Mouse (Mus musculus) lung, postnatal 0 days (tissue): ENCODE data around the gene Ogdh. TPM values are rescaled to one million over a fixed set of nuclear protein-coding genes. Genes with fewer than 3 reads are reported as not detected.

ENCODE experiments used
- ATAC-seq: fragments of 200-750 bp; cut with Nextera tagmentation; 2 replicates; pipeline ENCODE4 v1.8.0; 2017; ENCODE audit warnings: moderate library complexity
- DNase-seq: peaks from one replicate; pipeline ENCODE4 v3.0.0-alpha.2; 2016; ENCODE audit warnings: low spot score
- H3K27ac ChIP-seq: fragments of 300-500 bp; sonication (generic); 2 replicates; pipeline ENCODE4 v1.5.1; 2014; ENCODE audit warnings: antibody characterized with exemption, mild to moderate bottlenecking, low read length, mixed read lengths
- H3K27me3 ChIP-seq: fragments of 300-500 bp; sonication (generic); replicated peaks from 2 replicates; pipeline ENCODE4 v1.6.1; 2014; ENCODE audit warnings: low read length, mixed read lengths; ENCODE audit not compliant: insufficient read depth
- H3K36me3 ChIP-seq: fragments of 300-500 bp; sonication (generic); 2 replicates; pipeline ENCODE4 v1.6.1; 2014; ENCODE audit warnings: low read length, mixed read lengths; ENCODE audit not compliant: insufficient read depth
- H3K4me1 ChIP-seq: fragments of 300-500 bp; sonication (generic); 2 replicates; pipeline ENCODE4 v1.6.1; 2014; ENCODE audit warnings: antibody characterized with exemption, low read depth, low read length, mixed read lengths; ENCODE audit not compliant: insufficient read depth
- H3K4me2 ChIP-seq: fragments of 300-500 bp; sonication (generic); replicated peaks from 2 replicates; pipeline ENCODE4 v1.6.1; 2014; ENCODE audit warnings: low read depth, mild to moderate bottlenecking, low read length, moderate library complexity, mixed read lengths
- H3K4me3 ChIP-seq: fragments of 300-500 bp; sonication (generic); 2 replicates; pipeline ENCODE4 v1.5.1; 2014; ENCODE audit warnings: low read depth, low read length
- H3K9ac ChIP-seq: fragments of 300-500 bp; sonication (generic); replicated peaks from 2 replicates; pipeline ENCODE4 v1.6.1; 2014; ENCODE audit warnings: low read depth, mild to moderate bottlenecking
- H3K9me3 ChIP-seq: fragments of 300-500 bp; sonication (generic); 2 replicates; pipeline ENCODE4 v1.6.1; 2016; ENCODE audit warnings: low read length, mixed read lengths
- CTCF ChIP-seq: IDR thresholded peaks from 2 replicates; pipeline ENCODE4 v1.5.1; 2016; ENCODE audit warnings: antibody characterized with exemption, mild to moderate bottlenecking
- EP300 ChIP-seq: IDR thresholded peaks from 2 replicates; pipeline ENCODE4 v1.6.1; 2016; ENCODE audit warnings: antibody characterized with exemption, mild to moderate bottlenecking, control low read depth
- WGBS: fragments of 180-500 bp; shearing (Covaris S2); extraction: QIAGEN DNeasy Blood & Tissue Kit; methylation state at CpG from one replicate; pipeline ENCODE4 v1.1.7; 2014; 5-methylcytosine and 5-hydroxymethylcytosine counted together
- microRNA-seq: library from miRNA; unstranded; fragments of <30 nt; microRNA quantifications from one replicate; pipeline ENCODE4, GENCODE M21; 2016
- polyA plus RNA-seq: library from polyadenylated mRNA; unstranded; fragments of >200 nt; fragmentation: Nextera tagmentation; extraction: Ambion mirVana; gene quantifications from 2 replicates; pipeline ENCODE4 v1.2.1, GENCODE M21; 2015

Ogdh gene
- polyA plus RNA-seq, 1 experiment from 2014 or later, result 78.8 TPM

- H3K27ac ChIP-seq, result peak overlapping the region; percentile 81
- H3K9ac ChIP-seq, result no peak overlapping the region
- no peaks in the 10 kb centered on the region for H3K27me3 ChIP-seq
- no peak for ATAC-seq
- peaks cover 30% of the 10 kb centered on the region for H3K4me1 ChIP-seq
- TF ChIP-seq EP300, result no peak
- no peak for TF ChIP-seq CTCF
- peaks cover 26% of the 10 kb centered on the region for H3K36me3 ChIP-seq
- H3K4me2 ChIP-seq, result no peak overlapping the region
- H3K4me3 ChIP-seq, result no peak overlapping the region
- no peak for DNase-seq
- WGBS, result 96% methylated on average over 5 of the region's 5 CpGs
- no peaks in the 10 kb centered on the region for H3K9me3 ChIP-seq
These were observed 112.5 kb downstream of the Ogdh start for GRCm38 (mm10) chr11:6403830-6404405.

GRCm38 (mm10) chr11:6404699-6405566 lies 113.5 kb downstream of the Ogdh start:
- H3K9ac ChIP-seq, result no peak overlapping the region
- ATAC-seq (peak; percentile 81), DNase-seq (peak; percentile 85)
- H3K36me3 ChIP-seq, result peaks cover 26% of the 10 kb centered on the region
- no peaks in the 10 kb centered on the region for H3K27me3 ChIP-seq
- no peaks in the 10 kb centered on the region for H3K9me3 ChIP-seq
- 48% methylated on average over 9 of the region's 9 CpGs for WGBS
- TF ChIP-seq CTCF, result no peak
- TF ChIP-seq EP300, result no peak
- H3K4me3 ChIP-seq, result no peak overlapping the region
- peak overlapping the region; percentile 81 for H3K27ac ChIP-seq
- H3K4me1 ChIP-seq, result peaks cover 30% of the 10 kb centered on the region
- no peak overlapping the region for H3K4me2 ChIP-seq

- no peaks in the 10 kb centered on the region for H3K9me3 ChIP-seq
- H3K9ac ChIP-seq, result no peak overlapping the region
- no peak overlapping the region for H3K4me3 ChIP-seq
- peak overlapping the region; percentile 81 for H3K27ac ChIP-seq
- H3K4me1 ChIP-seq, result peaks cover 30% of the 10 kb centered on the region
- WGBS, result 54% methylated on average over 4 of the region's 4 CpGs
- H3K4me2 ChIP-seq, result no peak overlapping the region
- ATAC-seq (no peak), DNase-seq (no peak)
- H3K36me3 ChIP-seq, result peaks cover 20% of the 10 kb centered on the region
- no peak for TF ChIP-seq CTCF
- no peak for TF ChIP-seq EP300
- H3K27me3 ChIP-seq, result no peaks in the 10 kb centered on the region
These were observed 114.2 kb downstream of the Ogdh start for GRCm38 (mm10) chr11:6405591-6406081.

Small RNA genes lying within 50 kb of the gene (microRNA-seq; reads per million reads assigned to microRNA genes)
- not detected for gene Mir7651

Other genes starting within 250 kb of the Ogdh start
- gene Camk2b, start 225.3 kb upstream of the Ogdh start, polyA plus RNA-seq, result 2.9 TPM in 2 replicates
- gene A730071L15Rik, start 91.6 kb upstream of the Ogdh start, polyA plus RNA-seq, result 0.39 and 0.50 TPM in 2 replicates
- 26.8 TPM in 2 replicates for gene Nudcd3, start 91.2 kb upstream of the Ogdh start, polyA plus RNA-seq
- gene Npc1l1, start 61.5 kb upstream of the Ogdh start, polyA plus RNA-seq, result not detected in 2 replicates
- 38.2 and 41.9 TPM in 2 replicates for gene Ddx56, start 23.9 kb upstream of the Ogdh start, polyA plus RNA-seq
- 92.0 and 95.7 TPM in 2 replicates for gene Tmed4, start 16.8 kb upstream of the Ogdh start, polyA plus RNA-seq
- gene Zmiz2, start 97.4 kb downstream of the Ogdh start, polyA plus RNA-seq, result 8.6 and 8.7 TPM in 2 replicates
- gene Ppia, start 123.8 kb downstream of the Ogdh start, polyA plus RNA-seq, result 3,011 and 3,180 TPM in 2 replicates
- 259 and 268 TPM in 2 replicates for gene H2afv, start 152.8 kb downstream of the Ogdh start, polyA plus RNA-seq
- gene Purb, start 184.3 kb downstream of the Ogdh start, polyA plus RNA-seq, result 21.4 and 25.5 TPM in 2 replicates
- 5.7 and 6.2 TPM in 2 replicates for gene Myo1g, start 229.3 kb downstream of the Ogdh start, polyA plus RNA-seq